Mouse (Mus musculus) liver, embryonic 16.5 days (tissue): ENCODE measurements around the gene Ntm. TPM values are rescaled to one million over a fixed set of nuclear protein-coding genes. Genes with fewer than 3 reads are reported as not detected.

ENCODE experiments used
- ATAC-seq: fragments of 200-750 bp; cut with Nextera tagmentation; 2 replicates; pipeline ENCODE4 v1.8.0; 2017; ENCODE audit warnings: low read depth, mild to moderate bottlenecking, moderate number of reproducible peaks, moderate library complexity
- H3K27ac ChIP-seq: fragments of 300-500 bp; sonication (generic); 2 replicates; pipeline ENCODE4 v1.5.1; 2014; ENCODE audit warnings: mild to moderate bottlenecking, low read length
- H3K27me3 ChIP-seq: fragments of 300-500 bp; sonication (generic); 2 replicates; pipeline ENCODE4 v1.6.1; 2014; ENCODE audit warnings: low read depth, low read length, mixed read lengths; ENCODE audit not compliant: control insufficient read depth, insufficient read depth
- H3K36me3 ChIP-seq: fragments of 300-500 bp; sonication (generic); 2 replicates; pipeline ENCODE4 v1.6.1; 2014; ENCODE audit warnings: mild to moderate bottlenecking; ENCODE audit not compliant: control insufficient read depth, insufficient read depth
- H3K4me1 ChIP-seq: fragments of 300-500 bp; sonication (generic); 2 replicates; pipeline ENCODE4 v1.6.1; 2014; ENCODE audit warnings: low read depth, low read length, mixed read lengths; ENCODE audit not compliant: control insufficient read depth
- H3K4me2 ChIP-seq: fragments of 300-500 bp; sonication (generic); 2 replicates; pipeline ENCODE4 v1.6.1; 2014; ENCODE audit warnings: low read depth, low read length, mixed read lengths
- H3K4me3 ChIP-seq: fragments of 300-500 bp; sonication (generic); 2 replicates; pipeline ENCODE4 v1.5.1; 2014; ENCODE audit warnings: low read depth, mild to moderate bottlenecking, low read length
- H3K9ac ChIP-seq: fragments of 300-500 bp; sonication (generic); 2 replicates; pipeline ENCODE4 v1.6.1; 2014; ENCODE audit warnings: low read depth, low read length
- H3K9me3 ChIP-seq: fragments of 300-500 bp; sonication (generic); replicated peaks from 2 replicates; pipeline ENCODE4 v1.6.1; 2016; ENCODE audit warnings: low read length; ENCODE audit not compliant: control insufficient read depth
- WGBS: fragments of 180-500 bp; shearing (Covaris S2); extraction: QIAGEN DNeasy Blood & Tissue Kit; methylation state at CpG from one replicate; pipeline ENCODE4 v1.1.7; 2014; ENCODE audit not compliant: insufficient replicate concordance; 5-methylcytosine and 5-hydroxymethylcytosine counted together
- polyA plus RNA-seq: library from polyadenylated mRNA; unstranded; fragments of >200 nt; fragmentation: Nextera tagmentation; extraction: Ambion mirVana; gene quantifications from 2 replicates; pipeline ENCODE4 v1.2.1, GENCODE M21; 2015

The Ntm gene
- polyA plus RNA-seq, 1 experiment from 2014 or later = 0.33 TPM

DNA sequence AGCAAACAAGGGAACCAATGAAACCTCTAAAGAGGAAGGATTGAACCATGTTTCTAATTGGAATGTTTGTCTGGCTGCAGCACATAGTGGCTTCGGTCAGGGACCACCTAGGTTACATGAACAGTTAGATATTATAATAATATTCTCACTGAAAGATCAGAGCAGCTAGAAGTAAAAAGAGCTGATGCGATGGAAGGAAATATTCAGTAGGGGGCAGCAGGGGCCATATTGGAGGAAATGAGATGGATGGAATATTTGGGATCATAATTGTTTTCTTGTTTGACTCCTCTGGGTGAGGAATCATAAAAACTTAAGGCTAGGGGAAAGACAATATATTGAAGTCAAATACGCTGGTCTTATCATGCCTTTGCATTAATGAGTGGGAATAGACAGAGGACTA is 726.2 kb downstream of the Ntm start:
- no peaks in the 10 kb centered on the region for H3K27me3 ChIP-seq
- H3K36me3 ChIP-seq = no peaks in the 10 kb centered on the region
- no peak overlapping the region for H3K27ac ChIP-seq
- H3K9ac ChIP-seq = no peak overlapping the region
- no peak overlapping the region for H3K4me3 ChIP-seq
- 57% methylated on average over 3 of the region's 3 CpGs for WGBS
- no peak for ATAC-seq
- no peak overlapping the region for H3K4me2 ChIP-seq
- H3K4me1 ChIP-seq = no peaks in the 10 kb centered on the region
- H3K9me3 ChIP-seq = no peaks in the 10 kb centered on the region

DNA sequence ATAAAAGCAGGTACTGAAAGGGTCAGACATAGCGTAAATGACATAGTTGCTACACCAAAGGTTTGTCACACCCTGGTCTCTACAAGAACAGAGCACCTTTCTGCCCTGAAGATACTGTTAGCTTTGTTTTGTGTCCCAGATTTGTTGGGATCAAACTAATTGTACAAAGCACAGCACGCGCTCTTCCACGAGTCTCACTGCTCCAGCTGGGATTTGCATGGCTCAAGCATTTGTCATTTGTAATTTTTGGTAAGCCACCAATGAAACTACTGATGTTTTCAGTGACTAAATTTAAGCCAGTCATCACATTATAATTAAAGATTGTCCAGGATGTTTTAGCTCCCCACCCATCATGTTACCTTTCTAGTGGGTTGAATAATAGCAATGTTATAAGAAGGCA is 735.2 kb downstream of the Ntm start:
- H3K27me3 ChIP-seq = no peaks in the 10 kb centered on the region
- H3K4me1 ChIP-seq = no peaks in the 10 kb centered on the region
- H3K4me3 ChIP-seq = no peak overlapping the region
- H3K9me3 ChIP-seq = no peaks in the 10 kb centered on the region
- H3K4me2 ChIP-seq = no peak overlapping the region
- 66% methylated on average over 4 of the region's 4 CpGs for WGBS
- no peak for ATAC-seq
- H3K36me3 ChIP-seq = no peaks in the 10 kb centered on the region
- H3K27ac ChIP-seq = no peak overlapping the region
- H3K9ac ChIP-seq = no peak overlapping the region

DNA sequence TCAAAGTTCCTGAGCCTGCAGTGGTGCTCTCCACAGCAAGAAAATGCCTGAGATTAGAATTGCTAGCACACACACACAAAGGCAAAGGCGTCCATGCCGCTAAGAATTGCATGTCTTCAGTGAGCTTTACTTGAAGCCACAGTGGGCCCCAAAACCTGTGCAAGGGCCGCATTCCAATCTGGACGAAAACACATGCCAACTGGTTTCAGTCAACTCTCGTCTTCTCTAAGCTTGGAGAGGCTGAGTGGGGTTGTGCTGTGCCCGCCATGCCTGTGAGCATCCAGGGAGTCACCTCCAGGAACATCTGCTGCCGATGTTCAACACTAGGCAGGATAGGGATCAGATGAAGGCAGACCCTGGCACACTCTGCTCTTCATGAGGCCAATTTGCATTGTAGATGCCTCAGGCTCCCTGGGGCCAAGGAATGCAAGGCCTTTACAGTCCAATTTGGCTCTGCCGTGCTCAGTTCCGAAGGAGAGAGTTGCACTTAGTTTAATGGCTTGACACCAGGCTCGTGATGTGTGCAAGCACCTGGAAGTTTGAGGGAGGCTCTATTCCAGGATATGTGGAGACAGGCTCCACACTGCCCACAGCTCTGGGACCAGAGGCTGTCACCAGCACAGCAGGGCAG is 739.9 kb downstream of the Ntm start:
- Histone ChIP-seq H3K36me3 (no peaks in the 10 kb centered on the region), H3K4me1 (no peaks in the 10 kb centered on the region), H3K9me3 (no peaks in the 10 kb centered on the region), H3K4me2 (no peak overlapping the region), H3K4me3 (no peak overlapping the region), H3K27ac (no peak overlapping the region), H3K9ac (no peak overlapping the region), H3K27me3 (no peaks in the 10 kb centered on the region)
- WGBS = 53% methylated on average over 10 of the region's 10 CpGs
- no peak for ATAC-seq

DNA sequence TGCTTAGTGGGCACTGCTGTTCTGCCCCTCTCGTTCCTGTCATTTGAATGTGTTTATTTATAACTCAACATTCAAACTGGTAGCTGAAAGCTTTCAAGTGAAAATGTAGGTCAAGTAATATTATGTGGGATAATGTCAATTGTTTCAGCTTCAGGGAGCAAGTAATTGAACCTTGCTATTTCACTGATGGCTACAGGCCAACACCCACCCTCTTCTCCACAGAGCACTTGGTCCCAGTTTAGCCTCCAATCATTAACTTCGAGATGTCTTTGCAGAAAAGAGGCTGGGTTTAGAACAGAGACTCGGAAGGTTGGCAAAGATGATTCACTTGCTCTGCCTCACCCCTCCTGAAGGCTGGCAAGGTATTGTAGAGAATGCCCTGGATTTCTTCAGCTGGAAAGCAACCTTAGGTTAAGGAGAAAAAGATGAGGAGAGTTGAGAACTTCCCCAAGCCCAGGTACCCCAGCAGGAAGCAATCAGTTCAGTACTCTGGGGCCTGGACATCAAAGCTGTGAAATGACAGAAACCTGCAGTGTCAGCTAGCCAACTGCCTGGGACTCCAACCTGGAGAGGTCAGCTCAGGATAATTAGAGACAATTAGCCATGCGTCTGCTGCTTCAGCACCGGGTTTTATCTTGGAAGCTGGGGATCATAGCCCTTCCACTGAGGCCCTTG is 741.9 kb downstream of the Ntm start:
- no peak overlapping the region for H3K9ac ChIP-seq
- no peak overlapping the region for H3K4me3 ChIP-seq
- no peaks in the 10 kb centered on the region for H3K4me1 ChIP-seq
- H3K27me3 ChIP-seq = no peaks in the 10 kb centered on the region
- H3K36me3 ChIP-seq = no peaks in the 10 kb centered on the region
- H3K4me2 ChIP-seq = no peak overlapping the region
- no peaks in the 10 kb centered on the region for H3K9me3 ChIP-seq
- H3K27ac ChIP-seq = no peak overlapping the region
- WGBS = 20% methylated on average over 5 of the region's 5 CpGs
- no peak for ATAC-seq

DNA sequence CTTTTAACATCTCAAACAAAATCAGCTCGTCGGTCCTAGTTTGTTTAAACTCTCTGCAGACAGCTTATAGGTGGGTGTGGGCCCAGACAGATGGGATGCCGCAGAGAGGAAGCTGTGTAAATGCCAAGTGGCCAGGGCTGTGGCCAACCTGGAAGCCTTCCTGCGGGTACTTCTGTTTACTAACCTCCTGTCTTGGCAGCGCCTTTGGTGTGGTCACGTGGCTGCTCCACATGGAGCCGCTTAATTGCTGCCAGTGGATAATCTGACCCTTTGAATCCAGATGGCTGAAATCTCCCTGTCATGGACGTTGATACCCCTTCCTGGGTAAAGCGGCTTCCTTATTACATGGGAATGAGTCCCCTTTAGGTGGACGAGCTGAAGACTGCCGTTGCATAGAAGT is 742.4 kb downstream of the Ntm start:
- Histone ChIP-seq H3K4me2 (no peak overlapping the region), H3K9me3 (no peaks in the 10 kb centered on the region), H3K4me3 (no peak overlapping the region), H3K4me1 (no peaks in the 10 kb centered on the region), H3K9ac (no peak overlapping the region), H3K27me3 (no peaks in the 10 kb centered on the region), H3K36me3 (no peaks in the 10 kb centered on the region), H3K27ac (no peak overlapping the region)
- 30% methylated on average over 11 of the region's 11 CpGs for WGBS
- ATAC-seq = no peak

DNA sequence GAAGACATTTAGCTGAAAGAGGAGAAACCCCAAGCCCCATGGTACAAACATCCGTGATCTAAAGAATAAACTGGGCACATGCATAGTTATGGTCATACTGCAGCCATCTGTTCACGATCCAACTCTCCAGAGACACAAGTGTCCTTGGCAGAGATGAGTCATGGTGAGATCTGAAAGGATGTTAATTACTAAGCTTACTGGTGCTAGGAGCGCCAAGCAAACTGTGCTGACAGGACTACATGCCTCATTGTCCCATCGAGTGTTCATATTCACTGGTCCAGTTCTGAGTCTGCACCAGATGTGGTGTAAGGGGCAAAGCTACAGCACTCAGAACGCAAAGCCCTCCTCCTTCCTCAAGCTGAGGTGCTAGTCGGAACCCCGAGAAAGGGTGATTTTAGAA is 745.0 kb downstream of the Ntm start:
- no peaks in the 10 kb centered on the region for H3K4me1 ChIP-seq
- no peak for ATAC-seq
- no peaks in the 10 kb centered on the region for H3K27me3 ChIP-seq
- no peak overlapping the region for H3K27ac ChIP-seq
- no peak overlapping the region for H3K4me2 ChIP-seq
- no peaks in the 10 kb centered on the region for H3K9me3 ChIP-seq
- no peak overlapping the region for H3K9ac ChIP-seq
- no peaks in the 10 kb centered on the region for H3K36me3 ChIP-seq
- WGBS = 60% methylated on average over 7 of the region's 7 CpGs
- no peak overlapping the region for H3K4me3 ChIP-seq

DNA sequence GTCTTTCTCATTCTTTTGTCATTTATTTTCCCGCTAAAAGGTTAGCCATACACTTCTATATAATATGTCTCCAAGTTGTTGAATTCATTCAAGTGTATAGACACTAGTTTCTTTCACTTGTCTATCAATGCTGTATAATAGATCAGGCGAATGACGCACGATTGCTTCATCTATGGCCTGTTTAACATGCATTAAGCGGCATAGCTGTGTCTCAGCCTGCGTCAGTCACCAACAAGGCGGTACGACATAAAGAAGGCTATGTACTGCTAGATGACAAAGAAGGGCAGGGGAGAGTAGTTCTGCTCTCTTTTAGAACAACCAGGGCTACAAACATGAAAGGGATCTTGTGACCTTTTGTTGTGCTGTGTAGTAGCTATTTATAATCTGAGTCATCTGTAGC is 746.4 kb downstream of the Ntm start:
- Histone ChIP-seq H3K4me3 (no peak overlapping the region), H3K27ac (no peak overlapping the region), H3K4me2 (no peak overlapping the region), H3K36me3 (no peaks in the 10 kb centered on the region), H3K27me3 (no peaks in the 10 kb centered on the region), H3K4me1 (no peaks in the 10 kb centered on the region), H3K9me3 (no peaks in the 10 kb centered on the region), H3K9ac (no peak overlapping the region)
- no peak for ATAC-seq
- 75% methylated on average over 8 of the region's 8 CpGs for WGBS

DNA sequence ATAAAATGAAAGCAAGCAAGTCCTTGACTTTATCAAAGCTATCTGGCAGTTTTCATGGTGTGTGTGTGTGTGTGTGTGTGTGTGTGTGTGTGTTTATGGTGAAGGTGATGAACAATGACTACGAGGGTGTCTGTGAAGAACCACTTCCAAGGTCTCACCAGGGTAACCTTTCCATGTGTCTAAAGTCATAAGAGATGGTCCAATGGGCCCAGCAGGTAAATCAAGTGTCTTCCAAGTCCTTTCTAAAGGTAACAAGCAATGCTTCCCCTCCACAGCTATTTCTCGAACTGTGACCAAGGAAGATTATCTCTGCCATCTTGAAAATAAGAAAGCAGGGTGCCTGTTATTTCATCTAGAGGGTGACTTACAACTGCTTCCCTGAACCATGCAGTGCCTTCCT is 747.1 kb downstream of the Ntm start:
- Histone ChIP-seq H3K36me3 (no peaks in the 10 kb centered on the region), H3K4me3 (no peak overlapping the region), H3K4me2 (no peak overlapping the region), H3K27me3 (no peaks in the 10 kb centered on the region), H3K9ac (no peak overlapping the region), H3K4me1 (no peaks in the 10 kb centered on the region), H3K9me3 (no peaks in the 10 kb centered on the region), H3K27ac (no peak overlapping the region)
- 51% methylated on average over 2 of the region's 2 CpGs for WGBS
- no peak for ATAC-seq

DNA sequence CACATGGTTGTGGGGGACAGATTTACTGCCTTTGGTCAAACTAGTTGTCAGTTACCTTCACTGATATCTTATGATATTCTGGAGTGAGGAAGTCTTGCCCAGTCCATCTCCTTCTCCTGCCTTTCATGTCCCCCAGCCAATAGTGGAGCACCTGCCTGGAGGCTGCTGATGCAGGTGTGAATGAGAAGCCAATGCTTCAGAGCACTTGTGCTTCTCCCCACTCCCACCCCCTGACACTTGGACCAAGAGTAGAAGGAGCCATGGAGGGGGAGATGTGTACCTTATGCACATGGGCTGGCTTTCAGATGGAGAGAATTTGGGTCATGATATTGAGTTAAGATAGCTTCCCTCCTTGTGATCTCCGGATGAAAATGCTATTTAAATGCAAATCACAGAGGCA is 747.7 kb downstream of the Ntm start:
- no peaks in the 10 kb centered on the region for H3K27me3 ChIP-seq
- no peaks in the 10 kb centered on the region for H3K36me3 ChIP-seq
- no peak overlapping the region for H3K9ac ChIP-seq
- H3K4me1 ChIP-seq = no peaks in the 10 kb centered on the region
- H3K9me3 ChIP-seq = no peaks in the 10 kb centered on the region
- H3K4me3 ChIP-seq = no peak overlapping the region
- 37% methylated on average over 1 of the region's 1 CpGs for WGBS
- no peak for ATAC-seq
- H3K4me2 ChIP-seq = no peak overlapping the region
- H3K27ac ChIP-seq = no peak overlapping the region
